24 mouse cellular contexts compared by ENCODE assay signal in the genomic region with DNA sequence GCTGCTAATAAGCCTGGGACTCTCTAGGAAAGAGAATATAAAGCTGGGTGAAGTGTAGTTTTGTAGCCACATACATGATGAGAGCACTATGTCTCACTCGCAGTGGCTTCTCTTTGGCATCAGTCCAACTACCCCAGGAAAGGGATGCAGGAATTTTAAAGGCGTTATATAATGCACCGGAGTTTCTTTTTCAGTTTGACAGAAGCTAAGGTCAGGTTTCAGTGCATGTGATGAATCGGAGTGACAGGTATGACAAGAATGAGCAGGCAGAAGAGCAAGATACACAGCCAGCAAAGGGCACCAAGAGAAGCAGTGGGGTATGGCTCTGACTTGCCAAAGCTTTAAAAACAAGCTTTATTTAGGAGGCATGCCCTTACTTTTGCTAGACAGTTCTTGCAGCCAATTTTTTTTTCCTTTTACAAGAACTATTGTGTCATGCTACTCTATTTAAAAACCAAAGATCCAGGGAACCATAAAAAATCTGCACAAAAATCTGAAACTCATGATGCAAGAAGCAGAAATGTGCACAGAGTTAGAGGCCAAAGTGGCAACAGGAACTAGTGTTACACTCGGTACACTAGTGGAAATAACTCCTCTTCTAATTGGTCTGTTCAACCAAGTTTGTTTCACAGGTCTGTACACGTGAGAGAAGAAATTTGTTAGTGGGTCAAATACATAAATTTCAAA.
DNase-seq lines count a peak whose midpoint lies in the region; ATAC-seq lines count a peak whose summit lies in the region.
"Had no signal": no experiment of that assay in that cellular context is flagged by ENCODE, and none has a peak within 500 bp of the region (broad histone marks: within the 10 kb centered on the region; RNA-seq: fewer than 3 reads in every experiment).

No protein-coding gene starts in this region.

- H3K36me3 ChIP-seq in forebrain, embryonic 16.5 days (ENCODE audit: control insufficient read depth, insufficient read depth) = no peaks in the 10 kb centered on the region
- H3K36me3 ChIP-seq: embryonic facial prominence, embryonic 12.5 days; forebrain, embryonic 15.5 days; heart, embryonic 13.5 days; hindbrain, embryonic 12.5 days; limb, embryonic 15.5 days; midbrain, embryonic 15.5 days had no signal

- WGBS in forebrain, embryonic 16.5 days = 73% methylated on average over 6 of the region's 6 CpGs

- peak overlapping the region; percentile 59 for H3K27ac ChIP-seq in brown adipose tissue, adult 24 weeks (replicated peaks; ENCODE audit: low read depth, low read length)
- H3K27ac ChIP-seq in forebrain, embryonic 16.5 days (ENCODE audit: low read length) = no peak overlapping the region
- H3K27ac ChIP-seq: embryonic facial prominence, embryonic 12.5 days; forebrain, embryonic 15.5 days; heart, adult 2 months; heart, embryonic 13.5 days; hindbrain, embryonic 12.5 days; limb, embryonic 15.5 days; liver, embryonic 14.5 days; midbrain, embryonic 15.5 days had no signal

- no peak overlapping the region for H3K9ac ChIP-seq in forebrain, embryonic 16.5 days (replicated peaks; ENCODE audit: low read depth, low read length)
- H3K9ac ChIP-seq: embryonic facial prominence, embryonic 12.5 days; forebrain, embryonic 15.5 days; heart, embryonic 13.5 days; hindbrain, embryonic 12.5 days; limb, embryonic 15.5 days; liver, embryonic 14.5 days; midbrain, embryonic 15.5 days had no signal

- H3K9me3 ChIP-seq in forebrain, embryonic 16.5 days (ENCODE audit: control insufficient read depth, low read length) = no peaks in the 10 kb centered on the region
- H3K9me3 ChIP-seq: embryonic facial prominence, embryonic 12.5 days; forebrain, embryonic 15.5 days; heart, embryonic 13.5 days; hindbrain, embryonic 12.5 days; limb, embryonic 15.5 days; midbrain, embryonic 15.5 days had no signal

- no peak overlapping the region for H3K4me3 ChIP-seq in brown adipose tissue, adult 24 weeks (ENCODE audit: insufficient read depth, low read depth, low read length)
- no peak overlapping the region for H3K4me3 ChIP-seq in forebrain, embryonic 16.5 days (replicated peaks; ENCODE audit: low read length)
- H3K4me3 ChIP-seq: embryonic facial prominence, embryonic 12.5 days; forebrain, embryonic 15.5 days; heart, adult 2 months; heart, embryonic 13.5 days; hindbrain, embryonic 12.5 days; limb, embryonic 15.5 days; midbrain, embryonic 15.5 days had no signal

- no peaks in the 10 kb centered on the region for H3K27me3 ChIP-seq in forebrain, embryonic 16.5 days (replicated peaks; ENCODE audit: control insufficient read depth, insufficient read depth, low read length)
- H3K27me3 ChIP-seq: embryonic facial prominence, embryonic 12.5 days; forebrain, embryonic 15.5 days; heart, embryonic 13.5 days; hindbrain, embryonic 12.5 days; limb, embryonic 15.5 days; midbrain, embryonic 15.5 days had no signal

- 0 out of 2 replicates have a peak, but pooled peaks have one; percentile 38 for ATAC-seq in frontal cortex, adult (ENCODE audit: low TSS enrichment)
- no peak for ATAC-seq in activated CD4-positive, CD25-positive, alpha-beta regulatory T cell, adult 4 months
- no peak for ATAC-seq in forebrain, embryonic 16.5 days
- ATAC-seq: forebrain, embryonic 15.5 days; inflammation-experienced regulatory T-cells, adult 6 months; midbrain, embryonic 15.5 days had no signal

- H3K4me1 ChIP-seq in brown adipose tissue, adult 24 weeks (ENCODE audit: control insufficient read depth, insufficient read depth, insufficient read length, low read length) = no peaks in the 10 kb centered on the region
- H3K4me1 ChIP-seq in forebrain, embryonic 16.5 days (replicated peaks; ENCODE audit: control insufficient read depth, insufficient read depth, low read length) = no peaks in the 10 kb centered on the region
- H3K4me1 ChIP-seq: embryonic facial prominence, embryonic 12.5 days; forebrain, embryonic 15.5 days; hindbrain, embryonic 12.5 days; midbrain, embryonic 15.5 days had no signal

- no peak overlapping the region for H3K4me2 ChIP-seq in forebrain, embryonic 16.5 days (ENCODE audit: low read length)
- H3K4me2 ChIP-seq: embryonic facial prominence, embryonic 12.5 days; forebrain, embryonic 15.5 days; heart, embryonic 13.5 days; hindbrain, embryonic 12.5 days; limb, embryonic 15.5 days; midbrain, embryonic 15.5 days had no signal

- no peak for DNase-seq in frontal cortex, postnatal 10 days (ENCODE audit: low spot score in 2 of 2)
- DNase-seq in Muller cell, postnatal 12 days (ENCODE audit: inconsistent ontology term) = peak; percentile 72
- DNase-seq in thymus, postnatal 10 days (ENCODE audit: low spot score in 2 of 2) = no peak
- DNase-seq: adrenal gland, adult 8-10 months; cerebellum, adult 9-10 months; gastrocnemius, postnatal 25 days; heart, adult 2 months; kidney, adult 18-20 months; left cerebral cortex, postnatal 4 days; lung, postnatal 4 days; right cerebral cortex, postnatal 4 days; thymus, adult 18-20 months had no signal
